Mouse (Mus musculus) left cerebral cortex, postnatal 4 days (tissue): Measurements from ENCODE around the gene Insc. TPM values are rescaled to one million over a fixed set of nuclear protein-coding genes. Genes with fewer than 3 reads are reported as not detected.

Experiments used
- DNase-seq: peaks from one replicate; pipeline ENCODE4 v3.0.0-alpha.2; 2022
- intact Hi-C: fragments of 180-260 bp; cut with DNase I; formaldehyde crosslinking; loops from one replicate; pipeline ENCODE4 v1.15.1; 2025
- total RNA-seq, 2 experiments: library from RNA; stranded (reverse); gene quantifications; 2 replicates each; pipeline ENCODE4 v1.2.3; 2021

The Insc gene
- total RNA-seq, 2 experiments from 2014 or later: 0.85 to 1.3 TPM

GRCm38 (mm10) chr7:114892618-114893257 is 149.2 kb downstream of the Insc start:
- intact Hi-C loops: no loop called here
- DNase-seq: peak; percentile 91

GRCm38 (mm10) chr7:114893889-114894288 is 150.4 kb downstream of the Insc start:
- DNase-seq: no peak
- intact Hi-C loops: no loop called here

- intact Hi-C loops: no loop called here
- DNase-seq: no peak
Observed at GRCm38 (mm10) chr7:114896966-114897697, 153.6 kb downstream of the Insc start.

Other genes starting within 250 kb of the Insc start
- 1 to 10 TPM; 1.7 to 2.4 TPM for gene Cyp2r1, start 180.7 kb upstream of the Insc start, total RNA-seq
- 1 to 10 TPM; 1.6 to 1.7 TPM for gene Calca, start 107.3 kb upstream of the Insc start, total RNA-seq
- gene Calcb, start 25.1 kb upstream of the Insc start, total RNA-seq: under 1 TPM in 1 of 2 experiments, not detected in 1; 0.89 TPM